Mouse (Mus musculus): ENCODE measurements at regions not wholly inside any gene's neighbourhood (a gene's known extent, or its start where the extent isn't known, plus 50 kb on each side); places are given as distances from the start of the nearest gene placed in this dataset.
"Not testable (repeated sequence)": the region's sequence is repeated elsewhere in the genome, so short reads cannot be mapped to it uniquely, and the experiment has no call there.

- 80% methylated on average over 1 of the region's 1 CpGs for WGBS
Measured at GRCm38 (mm10) chr14:53640441-53640840, 613.5 kb downstream of the Dad1 start.

GRCm38 (mm10) chr14:53637664-53638063 lies 616.2 kb downstream of the Dad1 start:
- H3K36me3 ChIP-seq (replicated peaks); H3K27ac ChIP-seq; H3K4me2 ChIP-seq; H3K9me3 ChIP-seq; ATAC-seq (ENCODE audit: low FRiP score); H3K27me3 ChIP-seq; H3K4me1 ChIP-seq; H3K9ac ChIP-seq; H3K4me3 ChIP-seq (replicated peaks): not testable (repeated sequence)
- WGBS, result 68% methylated on average over 1 of the region's 1 CpGs

More at GRCm38 (mm10) chr14:53640441-53640840, 613.5 kb downstream of the Dad1 start:
- not testable (repeated sequence) for H3K4me2 ChIP-seq; H3K4me1 ChIP-seq; H3K9me3 ChIP-seq; ATAC-seq (ENCODE audit: low FRiP score); H3K9ac ChIP-seq; H3K27me3 ChIP-seq; H3K36me3 ChIP-seq (replicated peaks); H3K27ac ChIP-seq; H3K4me3 ChIP-seq (replicated peaks)

GRCm38 (mm10) chr14:53635206-53635605 lies 618.7 kb downstream of the Dad1 start:
- H3K27ac ChIP-seq; H3K4me1 ChIP-seq; H3K27me3 ChIP-seq; H3K4me2 ChIP-seq; H3K9ac ChIP-seq; H3K4me3 ChIP-seq (replicated peaks); H3K9me3 ChIP-seq; ATAC-seq (ENCODE audit: low FRiP score); H3K36me3 ChIP-seq (replicated peaks): not testable (repeated sequence)
- WGBS, result 45% methylated on average over 7 of the region's 7 CpGs

GRCm38 (mm10) chr14:53634320-53634979 lies 619.5 kb downstream of the Dad1 start:
- not testable (repeated sequence) for H3K27ac ChIP-seq; H3K4me3 ChIP-seq (replicated peaks); H3K27me3 ChIP-seq; H3K4me1 ChIP-seq; ATAC-seq (ENCODE audit: low FRiP score); H3K36me3 ChIP-seq (replicated peaks); H3K9me3 ChIP-seq; H3K4me2 ChIP-seq; H3K9ac ChIP-seq
- WGBS, result 58% methylated on average over 5 of the region's 5 CpGs

GRCm38 (mm10) chr14:53633743-53634142 lies 620.2 kb downstream of the Dad1 start:
- not testable (repeated sequence) for H3K9ac ChIP-seq; ATAC-seq (ENCODE audit: low FRiP score); H3K4me1 ChIP-seq; H3K4me2 ChIP-seq; H3K4me3 ChIP-seq (replicated peaks); H3K36me3 ChIP-seq (replicated peaks); H3K27me3 ChIP-seq; H3K27ac ChIP-seq; H3K9me3 ChIP-seq
- WGBS, result 80% methylated on average over 1 of the region's 1 CpGs

DNA sequence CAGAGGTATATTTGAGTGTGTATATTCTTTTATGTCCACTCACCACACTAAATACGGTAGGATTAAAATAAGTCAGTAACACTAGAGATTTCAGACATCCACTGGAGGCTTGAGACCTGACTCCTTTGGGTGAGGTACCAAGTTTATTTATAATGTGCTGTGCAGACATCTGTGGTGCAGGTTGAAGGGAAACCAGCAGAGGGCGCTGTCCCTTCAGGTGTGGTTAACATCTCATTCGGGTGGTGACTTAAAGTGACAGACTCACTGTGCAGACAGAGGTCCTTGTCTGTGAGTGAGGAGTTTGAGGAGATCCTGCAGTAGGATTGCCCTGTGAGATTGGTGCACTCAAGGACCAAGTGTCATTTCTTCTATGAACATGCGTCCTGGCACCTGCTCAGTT lies 632.5 kb downstream of the Dad1 start:
- 64% methylated on average over 4 of the region's 4 CpGs for WGBS
- H3K9ac ChIP-seq; H3K4me1 ChIP-seq; H3K27me3 ChIP-seq; ATAC-seq (ENCODE audit: low FRiP score); H3K4me3 ChIP-seq (replicated peaks); H3K27ac ChIP-seq; H3K36me3 ChIP-seq (replicated peaks); H3K4me2 ChIP-seq; H3K9me3 ChIP-seq: not testable (repeated sequence)

- H3K4me3 ChIP-seq (replicated peaks); H3K36me3 ChIP-seq (replicated peaks); H3K4me2 ChIP-seq; H3K9ac ChIP-seq; H3K27me3 ChIP-seq; ATAC-seq (ENCODE audit: low FRiP score); H3K27ac ChIP-seq; H3K9me3 ChIP-seq; H3K4me1 ChIP-seq: not testable (repeated sequence)
- 40% methylated on average over 3 of the region's 3 CpGs for WGBS
Measured at GRCm38 (mm10) chr14:53616061-53616460, 637.8 kb downstream of the Dad1 start.

DNA sequence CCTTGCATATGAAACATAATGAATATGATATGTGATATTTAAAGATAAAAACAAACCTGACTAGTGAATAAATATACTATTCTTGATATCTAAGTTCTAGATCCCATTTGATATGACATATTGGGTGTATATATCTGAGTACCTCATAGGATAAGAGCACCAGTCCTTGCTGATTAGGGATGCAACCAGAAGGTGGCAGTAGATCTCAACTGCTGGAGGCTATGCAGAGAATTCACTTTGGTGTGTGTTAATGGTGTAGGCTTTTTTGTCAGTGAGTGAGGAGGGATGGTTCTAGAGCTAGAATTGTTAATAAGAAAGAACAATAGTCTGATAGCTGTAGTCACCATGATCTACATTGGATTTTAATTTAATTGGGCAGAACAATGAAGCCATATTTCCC lies 639.6 kb downstream of the Dad1 start:
- no peak overlapping the region for H3K27ac ChIP-seq
- no peaks in the 10 kb centered on the region for H3K9me3 ChIP-seq
- no peaks in the 10 kb centered on the region for H3K36me3 ChIP-seq (replicated peaks)
- no peak for ATAC-seq (ENCODE audit: low FRiP score)
- no peaks in the 10 kb centered on the region for H3K27me3 ChIP-seq
- no peak overlapping the region for H3K4me3 ChIP-seq (replicated peaks)
- H3K4me1 ChIP-seq, result no peaks in the 10 kb centered on the region
- no peak overlapping the region for H3K4me2 ChIP-seq
- H3K9ac ChIP-seq, result no peak overlapping the region

DNA sequence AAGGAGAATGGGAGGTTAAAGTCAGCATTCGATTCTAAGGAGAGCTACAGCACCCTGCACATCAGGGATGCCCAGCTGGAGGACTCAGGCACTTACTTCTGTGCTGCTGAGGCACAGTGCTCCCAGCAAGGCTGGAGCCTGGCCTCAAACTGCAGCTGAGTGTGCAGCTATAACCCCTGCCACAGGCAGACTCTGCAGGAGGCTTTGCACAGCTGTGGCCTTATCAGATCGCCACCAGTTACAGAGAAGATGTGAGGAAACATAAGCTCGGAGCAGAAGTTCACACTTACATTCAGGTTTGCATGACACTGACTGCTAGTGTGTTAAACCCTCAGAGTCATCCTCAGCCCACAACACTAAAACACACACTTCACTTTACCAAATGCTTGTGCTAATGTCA lies 654.6 kb downstream of the Dad1 start:
- not testable (repeated sequence) for H3K9ac ChIP-seq; ATAC-seq (ENCODE audit: low FRiP score)
- 72% methylated on average over 3 of the region's 3 CpGs for WGBS

GRCm38 (mm10) chr14:53597287-53597686 lies 656.6 kb downstream of the Dad1 start:
- ATAC-seq (ENCODE audit: low FRiP score); H3K27ac ChIP-seq: not testable (repeated sequence)

More for the DNA sequence above, 654.6 kb downstream of the Dad1 start:
- not testable (repeated sequence) for H3K4me3 ChIP-seq (replicated peaks); H3K27ac ChIP-seq; H3K36me3 ChIP-seq (replicated peaks); H3K4me1 ChIP-seq; H3K27me3 ChIP-seq; H3K9me3 ChIP-seq; H3K4me2 ChIP-seq

DNA sequence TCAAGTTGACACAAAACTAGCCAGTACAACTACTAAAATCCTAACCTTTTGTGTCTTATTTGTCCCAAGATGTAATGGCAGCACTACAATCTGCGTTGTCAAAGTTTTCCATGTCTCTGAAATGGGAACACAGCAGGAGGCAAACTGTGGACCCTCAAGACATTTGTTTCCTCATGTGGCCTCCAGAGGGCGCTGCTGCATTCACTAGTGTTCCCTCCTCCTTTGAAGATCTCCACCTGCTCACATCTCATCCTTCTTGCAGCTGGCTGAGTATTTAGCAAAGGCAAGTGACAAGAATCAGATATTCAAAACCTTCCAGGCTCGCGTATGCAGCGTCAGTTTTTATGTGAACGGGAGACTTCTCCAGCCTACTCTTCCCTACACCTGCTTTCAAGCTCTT lies 663.3 kb downstream of the Dad1 start:
- H3K4me1 ChIP-seq; H3K9me3 ChIP-seq; H3K9ac ChIP-seq; ATAC-seq (ENCODE audit: low FRiP score); H3K27ac ChIP-seq; H3K4me3 ChIP-seq (replicated peaks); H3K4me2 ChIP-seq; H3K36me3 ChIP-seq (replicated peaks); H3K27me3 ChIP-seq: not testable (repeated sequence)
- WGBS, result 54% methylated on average over 6 of the region's 6 CpGs

More at GRCm38 (mm10) chr14:53597287-53597686, 656.6 kb downstream of the Dad1 start:
- not testable (repeated sequence) for H3K4me2 ChIP-seq; H3K4me1 ChIP-seq; H3K4me3 ChIP-seq (replicated peaks); H3K36me3 ChIP-seq (replicated peaks); H3K9ac ChIP-seq; H3K9me3 ChIP-seq; H3K27me3 ChIP-seq

DNA sequence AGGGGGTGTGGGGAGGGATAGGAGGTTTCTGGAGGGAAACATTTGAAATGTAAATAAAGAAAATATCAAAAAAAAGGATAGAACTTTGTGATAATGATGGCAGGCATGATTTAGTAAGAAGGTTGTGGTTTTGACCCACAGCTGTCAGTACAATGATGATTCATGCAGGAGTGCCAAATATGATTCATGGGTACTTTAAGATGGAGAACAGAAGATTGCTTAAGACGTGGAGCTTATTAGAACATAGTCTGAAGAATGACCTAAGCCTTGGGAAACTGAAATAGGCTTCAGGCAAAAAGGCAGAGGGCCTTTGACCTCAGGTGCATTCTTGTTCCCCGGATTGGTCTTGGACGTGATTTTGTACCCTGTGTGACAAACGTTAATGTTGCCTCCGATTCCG lies 671.4 kb downstream of the Dad1 start:
- not testable (repeated sequence) for H3K27me3 ChIP-seq; H3K9me3 ChIP-seq; H3K27ac ChIP-seq; H3K4me2 ChIP-seq; H3K36me3 ChIP-seq (replicated peaks); H3K4me3 ChIP-seq (replicated peaks); H3K4me1 ChIP-seq; ATAC-seq (ENCODE audit: low FRiP score); H3K9ac ChIP-seq
- 88% methylated on average over 6 of the region's 6 CpGs for WGBS

DNA sequence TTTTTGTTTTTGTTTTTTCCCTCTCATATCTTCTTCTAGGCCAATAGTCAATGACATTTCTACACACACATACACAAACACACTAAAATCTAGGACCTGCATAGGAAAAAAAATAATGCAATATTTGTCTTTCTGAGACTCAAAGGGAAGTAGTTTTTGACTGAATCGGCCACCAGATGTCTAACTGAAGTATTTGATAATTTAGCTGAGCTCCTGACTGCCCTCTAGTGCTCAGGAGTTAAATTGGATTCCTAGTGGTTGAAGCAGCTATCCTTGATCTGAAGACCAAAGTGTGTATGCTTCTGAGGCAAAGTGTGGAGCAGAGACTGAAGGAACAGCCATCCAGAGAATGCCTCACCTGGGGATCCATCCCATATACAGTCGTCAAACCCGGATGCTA lies 672.2 kb downstream of the Dad1 start:
- 69% methylated on average over 3 of the region's 3 CpGs for WGBS

More for the DNA sequence above, 672.2 kb downstream of the Dad1 start:
- H3K9me3 ChIP-seq; H3K4me1 ChIP-seq; H3K27ac ChIP-seq; H3K4me2 ChIP-seq; H3K4me3 ChIP-seq (replicated peaks); H3K27me3 ChIP-seq; H3K9ac ChIP-seq; H3K36me3 ChIP-seq (replicated peaks); ATAC-seq (ENCODE audit: low FRiP score): not testable (repeated sequence)
